Mouse (Mus musculus) monocyte, adult 2 months (primary cell): ENCODE data around the gene Dclk1.

Experiments used
- DNase-seq, 2 experiments: peaks; one replicate each; pipeline ENCODE4 v3.0.0; 2022; ENCODE audit warnings: low spot score in 2 of 2, low read depth in 1 of 2

The Dclk1 gene

DNA sequence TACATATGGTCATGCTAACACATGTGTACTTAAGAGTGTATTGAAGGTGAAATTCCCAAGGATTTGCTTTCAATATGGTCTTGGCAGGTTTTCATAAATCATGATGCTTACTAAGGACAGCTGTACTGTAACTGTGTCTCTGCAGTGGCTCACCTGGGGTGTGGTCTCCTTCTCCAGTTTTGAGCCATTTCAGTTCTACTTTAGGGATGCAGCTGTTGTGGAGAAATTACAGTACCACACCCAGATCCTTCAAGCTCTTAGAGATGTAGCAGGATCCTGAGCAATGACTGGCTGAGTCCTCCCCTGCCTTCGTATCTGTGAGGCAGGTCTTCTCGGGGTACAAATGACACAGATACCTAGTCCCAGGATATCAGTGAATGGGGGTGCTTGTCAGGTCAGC, 8.5 kb downstream of the Dclk1 start:
- DNase-seq, result no peak

DNA sequence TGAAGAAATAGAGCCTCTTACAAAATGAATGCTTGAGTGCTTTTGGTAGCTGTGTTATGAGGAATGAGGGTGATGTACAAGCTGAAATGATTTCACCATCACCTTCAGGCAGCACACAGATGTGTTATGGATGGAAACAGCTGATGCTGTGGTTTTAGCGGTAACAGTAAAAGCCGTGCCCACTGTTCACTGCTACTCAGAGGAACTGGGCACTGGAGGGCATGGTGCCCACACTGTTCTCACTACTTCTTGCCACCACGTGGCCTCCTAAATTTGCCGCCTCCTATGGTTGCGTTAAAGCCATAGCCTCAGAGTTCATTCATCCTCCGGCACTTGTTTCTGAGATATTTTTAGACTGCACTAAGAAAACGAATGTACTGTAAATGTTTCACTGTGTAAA, 18.0 kb downstream of the Dclk1 start:
- DNase-seq, result no peak

DNA sequence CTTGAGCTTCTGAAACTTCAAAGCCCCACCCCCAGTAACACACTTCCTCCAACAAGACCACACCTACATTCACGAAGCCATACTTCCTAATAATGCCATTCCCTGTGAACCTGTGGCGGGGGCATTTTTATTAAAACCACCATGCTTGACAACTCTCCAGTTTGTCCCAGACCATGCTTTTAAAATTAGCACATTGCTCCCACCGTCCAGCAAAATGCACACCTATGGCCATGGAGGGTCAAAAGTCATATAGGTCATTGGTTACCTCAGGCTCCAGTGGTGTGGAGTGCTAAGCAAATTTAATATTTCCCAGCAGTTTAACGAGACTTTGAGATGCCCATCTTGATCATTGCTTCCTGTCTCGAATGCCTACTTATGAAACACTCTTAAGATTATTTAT, 23.9 kb downstream of the Dclk1 start:
- no peak for DNase-seq

DNA sequence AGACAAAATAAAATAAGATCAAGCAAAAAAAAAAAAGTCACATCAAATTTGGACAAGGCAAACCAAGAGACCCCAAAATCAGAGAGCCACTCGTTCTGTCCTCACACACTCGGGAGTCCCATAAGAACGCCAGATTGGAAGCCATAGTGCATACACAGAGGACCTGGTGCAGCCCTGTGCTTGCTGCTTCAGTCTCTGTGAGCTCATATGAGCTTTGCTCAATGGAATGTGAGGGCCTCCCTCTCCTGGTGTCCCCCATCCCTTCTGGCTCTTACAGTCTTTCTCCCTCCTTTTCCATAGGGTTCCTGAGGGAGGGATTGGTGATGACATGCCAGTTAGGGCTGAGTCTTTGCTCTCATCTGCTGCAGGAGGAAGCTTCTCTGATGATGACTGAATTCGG, 27.6 kb downstream of the Dclk1 start:
- DNase-seq, result no peak

DNA sequence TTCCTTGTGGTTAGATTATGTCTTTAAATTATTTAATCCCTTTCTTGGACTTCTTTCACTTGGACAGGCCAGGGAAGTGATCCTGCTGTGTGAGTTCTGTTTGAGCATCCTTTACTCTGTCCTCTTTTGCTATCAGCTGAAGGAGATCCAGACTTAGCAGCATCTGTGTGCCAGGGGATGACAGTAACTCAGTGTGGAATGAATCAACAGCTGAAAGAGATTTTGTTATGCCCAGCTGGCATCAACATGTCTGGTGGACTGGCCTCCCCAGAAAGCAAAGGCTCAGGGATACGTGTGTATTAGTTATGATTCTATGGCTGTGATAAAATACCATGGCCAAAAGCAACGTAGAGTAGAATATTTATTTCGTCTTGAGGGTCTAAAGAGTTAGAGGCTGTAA, 28.2 kb downstream of the Dclk1 start:
- no peak for DNase-seq

DNA sequence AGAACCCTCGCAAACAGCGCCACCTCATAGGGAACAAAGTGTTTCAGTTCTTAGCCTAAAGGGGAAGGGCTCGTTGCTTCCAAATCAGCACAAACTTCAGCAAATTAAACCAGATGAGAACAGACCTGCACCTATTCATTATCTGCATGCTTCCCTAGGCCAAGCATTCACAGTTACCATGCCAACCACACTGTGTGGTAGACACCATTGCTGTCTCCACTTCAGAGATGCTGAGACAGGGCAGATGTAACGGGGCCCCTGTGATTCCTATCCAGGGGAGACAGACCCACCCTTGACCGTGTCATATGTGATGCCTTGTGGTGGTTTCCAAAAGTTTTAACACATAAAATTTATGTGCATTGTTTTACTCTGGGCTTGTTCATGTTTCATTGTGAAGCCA, 28.8 kb downstream of the Dclk1 start:
- DNase-seq, result no peak

DNA sequence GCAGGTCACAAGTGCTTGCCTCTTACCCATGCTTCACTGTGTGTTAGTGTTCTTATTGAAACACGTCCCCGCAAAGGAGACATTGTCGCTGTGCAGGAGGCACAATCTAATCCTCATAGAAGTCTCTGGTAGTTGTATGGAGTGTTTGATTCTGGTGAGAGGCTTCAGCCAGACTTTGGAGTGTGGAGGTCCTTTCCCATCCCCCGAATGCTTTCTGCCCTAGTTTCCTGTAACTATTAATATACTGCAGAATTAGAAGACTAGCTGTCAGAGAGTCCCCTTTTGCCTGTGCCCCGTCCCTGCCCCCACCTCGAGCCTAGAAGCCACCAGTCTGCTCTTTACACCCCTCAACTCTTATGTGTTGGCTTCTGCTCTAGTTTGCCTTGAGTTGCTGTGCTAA, 30.4 kb downstream of the Dclk1 start:
- no peak for DNase-seq

DNA sequence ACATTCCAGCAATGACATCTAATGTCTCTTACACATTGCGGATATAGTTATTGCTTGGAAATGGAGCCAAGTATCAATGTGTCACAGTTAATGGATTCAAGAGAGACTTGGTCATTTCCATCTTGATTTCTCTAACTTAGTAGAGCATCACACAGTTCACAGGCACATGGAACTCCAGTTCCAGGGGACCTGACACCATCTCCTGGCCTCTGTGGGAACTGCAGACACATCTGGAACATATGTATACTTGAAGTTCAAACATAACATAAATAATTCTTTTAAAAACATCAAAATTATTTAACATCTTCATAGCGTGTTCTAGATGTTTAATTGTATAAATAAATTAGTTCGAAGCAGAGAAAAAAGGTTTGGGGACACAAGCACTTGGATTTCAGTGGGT, 34.3 kb downstream of the Dclk1 start:
- no peak for DNase-seq

DNA sequence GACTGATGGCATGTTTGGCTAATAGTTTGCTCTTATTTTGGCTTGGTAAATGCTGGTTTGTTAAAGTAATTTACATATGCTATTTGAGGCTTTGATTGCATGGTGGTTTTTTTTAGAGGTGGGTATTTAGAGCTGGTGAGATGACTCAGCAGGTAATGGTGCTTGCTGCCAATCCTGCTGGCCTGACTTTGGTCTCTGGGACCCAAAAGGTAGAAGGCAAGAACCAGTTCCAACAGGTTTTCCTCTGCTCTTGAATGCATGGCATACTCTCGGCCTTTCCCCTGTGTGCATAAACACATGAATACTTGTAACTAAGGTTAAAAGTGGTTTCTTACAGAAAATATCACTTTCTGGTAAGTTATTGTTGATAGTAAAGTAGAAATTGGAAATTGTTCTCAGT, 34.7 kb downstream of the Dclk1 start:
- no peak for DNase-seq

DNA sequence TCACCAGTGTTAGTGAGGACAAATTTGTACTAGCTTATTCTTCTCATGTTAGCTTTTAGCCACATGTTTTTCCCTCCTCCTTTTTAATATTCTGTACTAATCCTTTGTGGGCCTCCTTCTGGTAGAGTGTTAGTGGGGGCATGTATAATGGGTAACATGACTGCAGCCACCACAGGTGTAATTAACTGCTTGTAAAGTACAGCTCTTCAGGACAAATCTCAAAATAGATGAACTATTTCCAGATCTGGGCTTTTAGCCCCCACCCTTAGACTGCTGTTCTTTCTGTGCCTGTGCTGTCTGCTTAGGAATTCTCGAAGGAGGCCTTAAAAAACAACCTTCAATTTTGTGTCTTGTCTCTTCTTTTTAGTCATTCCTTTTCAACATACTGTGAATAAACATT, 35.7 kb downstream of the Dclk1 start:
- no peak for DNase-seq

DNA sequence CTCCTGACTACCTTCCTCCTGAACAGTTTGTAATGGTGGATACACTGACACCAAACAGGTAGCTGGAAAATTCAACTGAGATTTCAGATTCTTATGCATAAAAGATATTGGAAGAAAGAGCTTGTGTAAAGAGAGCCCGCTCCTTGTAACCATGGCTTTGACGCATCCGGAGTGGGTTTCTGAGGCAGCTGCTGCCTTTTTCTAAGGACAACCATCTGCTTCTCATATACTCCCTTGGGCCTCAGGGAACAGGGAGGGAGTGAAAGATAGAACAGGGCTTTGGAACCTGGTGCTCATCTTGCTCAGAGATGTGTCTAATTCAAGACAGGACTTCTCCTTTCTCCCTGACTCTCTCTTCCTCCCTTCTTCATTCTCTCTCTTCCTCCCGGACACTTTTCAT, 37.8 kb downstream of the Dclk1 start:
- no peak for DNase-seq

DNA sequence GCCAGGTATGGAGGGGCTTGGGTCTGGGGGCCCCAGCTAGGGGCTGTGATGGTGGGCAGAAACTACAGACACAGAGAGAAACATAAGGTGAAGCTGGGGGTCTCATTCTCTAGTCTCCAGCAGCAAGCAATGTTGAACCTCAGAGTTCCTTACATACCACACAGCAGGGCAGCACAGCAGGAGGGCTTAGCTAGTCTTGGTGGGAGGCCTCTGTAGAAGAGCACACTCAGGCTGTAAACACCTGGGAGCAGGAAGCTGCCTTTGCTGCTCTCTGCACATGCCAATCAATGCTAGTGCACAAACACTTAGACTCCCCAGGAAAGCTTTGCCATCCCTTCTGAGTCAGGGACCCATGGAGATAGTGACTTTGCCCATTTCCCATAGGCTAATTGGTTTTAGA, 38.3 kb downstream of the Dclk1 start:
- no peak for DNase-seq

DNA sequence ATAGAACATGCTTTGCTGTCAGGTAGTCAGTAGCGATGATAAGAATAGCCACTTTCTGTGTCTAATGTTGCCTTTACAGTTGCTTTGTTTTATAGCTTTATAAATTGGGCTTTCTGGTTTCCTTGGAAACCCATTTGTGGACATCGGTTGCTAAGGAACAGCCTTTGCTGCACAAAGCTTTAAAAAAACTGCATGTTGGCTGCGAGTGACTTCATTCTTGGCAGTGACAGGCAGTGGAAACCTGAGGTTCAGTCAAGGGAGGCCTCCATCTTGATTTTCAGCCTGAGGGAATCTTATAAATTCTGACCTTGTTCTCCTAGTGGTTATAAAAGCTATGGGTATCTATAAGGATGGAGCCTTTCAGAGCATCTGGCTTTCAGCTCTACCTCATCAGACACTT, 42.1 kb downstream of the Dclk1 start:
- no peak for DNase-seq

DNA sequence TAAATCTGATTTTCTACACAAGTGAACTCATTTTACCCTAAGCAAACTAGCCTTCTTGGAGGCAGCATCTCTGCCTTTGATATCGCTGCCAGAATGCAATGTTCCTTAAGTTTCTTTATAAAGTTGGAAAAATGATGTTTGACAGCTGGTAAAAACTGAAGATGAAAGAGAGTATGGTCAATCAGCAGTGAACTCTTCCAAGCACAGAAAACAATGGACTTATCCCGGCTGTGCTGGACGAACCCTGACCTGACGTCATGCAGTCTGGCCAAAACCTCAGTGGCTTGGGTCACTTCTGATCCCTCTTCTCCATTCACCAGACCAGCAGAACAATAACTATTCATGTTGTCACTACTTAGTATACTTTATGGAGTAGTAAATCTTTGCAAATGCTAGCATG, 46.6 kb downstream of the Dclk1 start:
- DNase-seq, result no peak

DNA sequence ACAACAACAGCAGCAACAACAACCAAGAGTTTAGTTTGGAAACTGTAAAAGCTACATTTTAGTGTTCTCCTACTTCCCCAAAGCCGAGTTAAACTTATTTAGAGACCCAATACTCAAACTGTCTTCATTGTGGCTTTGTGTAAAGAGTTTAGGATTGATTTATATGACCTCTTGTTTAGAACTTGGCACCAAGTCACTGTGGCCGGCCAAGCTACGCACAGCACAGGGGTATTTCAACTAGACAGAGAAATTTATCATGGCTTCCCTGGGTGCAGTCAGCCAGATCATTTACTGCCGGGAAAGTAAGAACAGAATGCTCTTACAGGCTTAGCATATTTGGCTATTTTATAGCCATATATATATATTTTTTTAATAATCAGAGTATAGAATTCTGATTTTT, 49.8 kb downstream of the Dclk1 start:
- DNase-seq, result no peak

DNA sequence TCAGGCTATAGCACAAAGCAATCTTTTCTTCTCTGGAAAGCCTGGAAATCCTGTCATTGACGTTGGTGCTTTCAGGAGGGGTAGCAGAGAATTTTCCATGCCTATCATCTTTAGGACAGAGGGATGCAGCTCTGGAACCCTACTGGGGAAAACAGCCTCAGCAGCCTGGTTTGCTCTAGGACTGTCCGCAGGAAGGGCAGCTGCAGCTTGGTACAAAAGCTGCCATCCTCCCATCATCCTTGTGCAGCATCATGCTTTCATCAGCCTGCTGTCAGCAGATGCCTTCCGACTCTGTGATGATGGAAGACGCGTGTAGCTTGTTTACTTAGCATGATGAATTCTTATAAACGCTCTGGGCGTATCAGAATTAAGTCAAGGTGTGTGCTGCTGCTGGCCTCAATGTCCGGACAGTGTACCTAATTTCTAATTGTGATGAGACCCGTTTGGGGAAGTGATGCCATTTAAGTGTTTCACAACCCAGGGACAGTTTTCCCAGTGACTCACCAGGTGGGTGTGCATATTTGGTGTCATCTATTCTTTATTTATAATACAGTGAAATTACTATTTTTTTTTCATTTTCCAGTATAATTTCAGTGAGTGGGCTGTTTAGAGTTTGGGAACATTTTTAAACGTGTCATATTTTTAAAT, 50.7 kb downstream of the Dclk1 start:
- DNase-seq, result no peak

DNA sequence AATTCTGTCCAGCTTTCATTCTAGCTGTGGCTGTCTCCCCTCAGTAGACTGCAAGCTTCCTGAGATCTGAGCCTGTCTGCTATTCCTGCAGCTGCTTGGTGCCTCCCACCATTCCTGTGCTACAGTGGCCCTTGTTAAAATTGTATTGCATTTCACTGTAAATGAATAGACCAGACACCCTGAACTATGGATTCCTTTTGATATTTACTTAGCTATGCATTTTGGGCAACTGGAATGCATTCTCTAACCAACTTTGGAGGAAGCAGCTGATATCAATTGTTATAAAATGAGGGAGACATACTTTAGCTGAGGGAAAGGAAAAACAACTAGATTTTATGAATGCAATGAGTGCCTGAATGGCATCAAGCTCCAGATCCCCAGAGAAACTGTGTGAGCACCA, 63.5 kb downstream of the Dclk1 start:
- no peak for DNase-seq

DNA sequence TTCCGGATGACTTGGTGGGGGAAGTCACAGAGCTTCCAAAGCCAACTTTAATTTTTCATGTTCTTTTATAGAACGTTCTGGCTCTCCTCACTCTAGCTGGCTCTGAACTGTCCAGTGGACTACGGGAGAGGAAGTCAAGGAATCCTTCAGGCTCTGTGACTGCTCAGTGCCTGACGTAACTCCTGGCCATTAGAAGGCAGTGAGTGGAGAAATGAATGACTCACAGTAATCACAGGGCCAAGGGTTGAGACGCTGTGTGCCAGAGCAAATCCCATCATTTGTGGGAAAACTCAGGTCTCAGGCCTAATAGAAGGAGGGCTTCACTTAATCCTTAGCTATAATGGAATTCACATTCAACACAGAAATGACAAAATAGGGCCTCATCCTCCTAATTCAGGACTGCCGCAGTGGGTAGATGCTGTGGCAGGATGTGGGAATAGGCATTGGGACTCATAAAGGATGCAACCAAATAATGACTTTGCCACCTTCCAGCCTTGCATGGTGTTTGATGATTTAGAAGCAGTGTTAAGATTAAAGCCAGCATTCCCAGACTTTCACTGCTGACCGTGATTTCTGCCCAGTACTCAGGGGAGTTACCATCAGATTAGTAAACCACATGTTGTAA, 65.5 kb downstream of the Dclk1 start:
- DNase-seq, result no peak

DNA sequence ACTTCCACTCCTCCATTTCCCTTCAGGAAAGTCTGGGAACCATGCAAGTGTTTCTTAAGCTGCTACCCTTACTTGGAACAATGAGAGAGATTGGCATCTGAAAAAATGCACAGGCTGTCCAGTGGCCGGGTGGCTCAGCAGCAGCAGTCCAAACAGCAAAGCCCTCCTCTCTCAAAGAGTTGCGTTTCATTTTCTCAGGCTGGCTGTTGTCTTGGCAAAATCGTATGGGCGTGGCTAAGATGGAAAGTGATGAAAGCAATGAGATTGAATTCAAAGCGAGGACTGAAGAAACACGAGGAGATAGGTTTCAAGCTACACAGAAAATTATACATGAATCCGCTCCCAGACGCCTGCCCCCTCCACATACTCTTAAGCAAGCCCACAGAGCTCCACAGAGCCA, 67.8 kb downstream of the Dclk1 start:
- DNase-seq, result no peak

DNA sequence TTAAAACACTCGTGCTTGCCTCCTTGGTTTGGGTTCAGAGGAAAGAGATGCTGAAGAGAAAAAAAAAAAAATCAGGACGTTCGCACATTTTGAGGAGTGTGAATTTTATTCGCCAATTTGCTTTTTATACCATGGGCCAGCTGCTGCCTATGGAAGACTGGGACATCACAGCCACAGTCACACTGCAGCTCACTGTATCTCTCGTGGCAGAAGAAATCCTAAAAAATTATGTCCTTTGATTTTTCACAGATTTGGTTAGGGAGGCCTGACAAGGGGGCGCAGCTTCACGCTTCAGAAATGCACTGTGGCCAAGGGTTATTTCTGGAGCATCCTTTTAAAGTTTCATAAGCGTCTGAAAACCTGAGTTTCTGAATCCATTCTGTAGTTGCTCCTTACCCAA, 73.7 kb downstream of the Dclk1 start:
- no peak for DNase-seq

DNA sequence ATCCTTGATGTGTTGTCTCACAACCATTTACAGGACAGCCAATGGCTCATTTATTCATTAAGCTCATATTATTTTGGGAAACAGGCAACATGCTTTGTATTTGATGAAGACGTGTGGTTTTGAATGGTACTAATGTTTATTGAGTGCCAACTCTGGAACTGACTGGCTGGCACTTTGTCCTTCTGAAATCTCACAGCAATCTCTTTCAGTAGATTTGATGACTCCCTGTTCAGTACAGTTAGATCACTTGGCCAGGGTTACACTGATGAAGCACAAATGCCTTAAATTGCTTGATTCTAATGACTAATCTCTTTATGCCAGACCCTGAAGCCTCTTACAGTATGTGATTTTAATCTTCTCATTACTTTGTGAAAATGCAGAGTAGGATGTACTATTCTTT, 75.9 kb downstream of the Dclk1 start:
- DNase-seq, result no peak

DNA sequence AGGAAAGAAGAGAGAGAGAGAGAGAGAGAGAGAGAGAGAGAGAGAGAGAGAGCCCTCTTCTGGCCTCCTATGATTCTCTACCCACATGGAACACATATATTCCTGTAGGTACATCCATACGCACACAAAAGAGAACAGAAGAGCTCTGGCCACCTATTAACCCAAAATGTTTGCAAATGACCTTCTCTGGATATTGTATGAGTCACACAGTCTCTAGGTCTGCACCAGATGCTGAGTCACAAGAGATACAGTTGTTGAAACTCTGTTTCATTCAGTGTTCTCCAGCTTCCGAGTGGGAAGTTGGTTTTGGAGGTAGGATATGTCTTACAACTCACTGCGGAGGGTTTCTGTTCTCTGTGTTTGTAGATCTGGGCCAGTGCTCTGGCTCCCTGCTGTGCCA, 78.4 kb downstream of the Dclk1 start:
- DNase-seq, result no peak

DNA sequence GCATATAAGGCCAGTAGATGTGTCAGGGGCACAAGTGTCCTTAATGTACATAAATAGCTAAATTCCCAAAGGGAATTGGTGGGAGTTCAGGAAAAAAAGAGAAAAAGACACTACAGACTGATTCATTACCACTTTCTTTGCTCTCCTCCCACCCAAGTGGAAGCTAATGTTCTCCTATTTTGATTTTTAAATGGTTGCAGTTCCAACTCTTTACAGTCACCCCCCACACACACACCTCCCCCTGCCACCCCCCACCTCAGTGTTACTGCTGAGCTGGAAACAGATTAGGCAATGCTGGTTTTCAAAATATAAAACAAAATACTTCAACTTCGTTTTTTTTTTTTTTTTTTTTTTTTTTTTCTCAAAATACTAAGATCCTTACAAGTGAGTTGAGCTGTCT, 81.9 kb downstream of the Dclk1 start:
- DNase-seq, result no peak

DNA sequence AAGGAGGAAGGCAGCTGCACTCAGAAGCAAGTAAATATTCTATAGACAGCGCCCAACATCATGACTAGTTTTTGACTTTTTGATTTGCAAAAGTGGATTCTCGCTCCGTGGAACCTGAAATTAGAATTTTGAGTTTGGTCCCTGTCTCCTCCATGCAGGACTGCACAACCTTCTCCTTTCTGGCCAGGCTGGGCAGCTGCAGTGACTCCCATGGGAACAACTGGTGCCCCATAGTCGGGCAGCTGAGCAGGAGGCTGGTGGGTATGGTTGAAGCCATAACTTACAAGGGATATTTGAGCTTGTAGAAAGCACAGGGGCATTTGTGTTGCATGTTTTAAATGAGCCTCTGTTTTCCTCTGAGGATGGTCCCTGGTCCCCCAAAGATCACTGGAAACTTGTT, 88.3 kb downstream of the Dclk1 start:
- no peak for DNase-seq
